Mouse (Mus musculus): ENCODE measurements around the gene Sema4b.

- no peak for TF ChIP-seq POLR2A (IDR thresholded peaks at IDR 0.05; ENCODE audit: borderline replicate concordance, extremely low read depth, low read depth, low read length)
- TF ChIP-seq CTCF (IDR thresholded peaks at IDR 0.05; ENCODE audit: insufficient read depth, low read length): no peak
These were observed 7.3 kb upstream of the Sema4b start for GRCm38 (mm10) chr7:80179327-80179726.
